Mouse (Mus musculus) midbrain, embryonic 14.5 days (tissue): ENCODE measurements at regions not wholly inside any gene's neighbourhood (a gene's known extent, or its start where the extent isn't known, plus 50 kb on each side); places are given as distances from the start of the nearest gene placed in this dataset.

Experiments used
- ATAC-seq: fragments of 200-750 bp; cut with Nextera tagmentation; 2 replicates; pipeline ENCODE4 v1.8.0; 2017; ENCODE audit warnings: moderate number of reproducible peaks, moderate library complexity; ENCODE audit not compliant: low FRiP score, low TSS enrichment
- DNase-seq: peaks from one replicate; pipeline ENCODE4 v3.0.0-alpha.2; 2015
- H3K27ac ChIP-seq: fragments of 300-500 bp; sonication (generic); replicated peaks from 2 replicates; pipeline ENCODE4 v1.5.1; 2014; ENCODE audit warnings: mild to moderate bottlenecking, low read depth, low read length, moderate library complexity
- H3K27me3 ChIP-seq: fragments of 300-500 bp; sonication (generic); 2 replicates; pipeline ENCODE4 v1.6.1; 2014; ENCODE audit warnings: low read length, control low read depth, mixed read lengths; ENCODE audit not compliant: control insufficient read depth, insufficient read depth
- H3K36me3 ChIP-seq: fragments of 300-500 bp; sonication (generic); 2 replicates; pipeline ENCODE4 v1.6.1; 2014; ENCODE audit warnings: low read length, control low read depth; ENCODE audit not compliant: control insufficient read depth, insufficient read depth
- H3K4me1 ChIP-seq: fragments of 300-500 bp; sonication (generic); 2 replicates; pipeline ENCODE4 v1.6.1; 2014; ENCODE audit warnings: mild to moderate bottlenecking, antibody characterized with exemption, low read length, control low read depth; ENCODE audit not compliant: control insufficient read depth, insufficient read depth
- H3K4me2 ChIP-seq: fragments of 300-500 bp; sonication (generic); 2 replicates; pipeline ENCODE4 v1.6.1; 2014; ENCODE audit warnings: mild to moderate bottlenecking, low read length, moderate library complexity
- H3K4me3 ChIP-seq: fragments of 300-500 bp; sonication (generic); replicated peaks from 2 replicates; pipeline ENCODE4 v1.5.1; 2014; ENCODE audit warnings: low read depth, low read length
- H3K9ac ChIP-seq: fragments of 300-500 bp; sonication (generic); replicated peaks from 2 replicates; pipeline ENCODE4 v1.6.1; 2014; ENCODE audit warnings: mild to moderate bottlenecking, low read length, moderate library complexity
- H3K9me3 ChIP-seq: fragments of 300-500 bp; sonication (generic); 2 replicates; pipeline ENCODE4 v1.6.1; 2016; ENCODE audit warnings: low read length, control low read depth, mixed read lengths; ENCODE audit not compliant: control insufficient read depth
- WGBS: fragments of 180-500 bp; shearing (Covaris S2); extraction: QIAGEN DNeasy Blood & Tissue Kit; methylation state at CpG from one replicate; pipeline ENCODE4 v1.1.7; 2014; 5-methylcytosine and 5-hydroxymethylcytosine counted together

DNA sequence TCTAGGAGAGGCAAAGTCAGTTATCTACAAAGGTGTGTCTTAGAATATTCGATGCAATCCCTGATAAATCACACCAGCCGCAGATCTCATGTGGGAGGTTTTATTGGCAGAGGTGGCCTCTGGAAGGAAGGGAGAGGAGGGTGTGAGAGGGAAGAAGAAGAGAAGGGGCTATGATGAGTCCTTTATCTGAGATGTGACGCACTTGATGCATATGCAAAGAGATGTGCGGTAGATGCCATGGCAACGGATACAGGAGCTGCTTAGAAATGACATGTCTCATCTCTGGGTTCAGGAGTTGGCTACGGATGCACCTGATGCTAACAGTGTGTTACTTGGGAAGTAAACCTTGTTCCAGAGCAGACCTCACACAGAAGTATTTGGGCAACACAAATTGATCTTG lies 718.6 kb upstream of the Gm21961 start:
- no peaks in the 10 kb centered on the region for H3K4me1 ChIP-seq
- DNase-seq, result peak; percentile 19

DNA sequence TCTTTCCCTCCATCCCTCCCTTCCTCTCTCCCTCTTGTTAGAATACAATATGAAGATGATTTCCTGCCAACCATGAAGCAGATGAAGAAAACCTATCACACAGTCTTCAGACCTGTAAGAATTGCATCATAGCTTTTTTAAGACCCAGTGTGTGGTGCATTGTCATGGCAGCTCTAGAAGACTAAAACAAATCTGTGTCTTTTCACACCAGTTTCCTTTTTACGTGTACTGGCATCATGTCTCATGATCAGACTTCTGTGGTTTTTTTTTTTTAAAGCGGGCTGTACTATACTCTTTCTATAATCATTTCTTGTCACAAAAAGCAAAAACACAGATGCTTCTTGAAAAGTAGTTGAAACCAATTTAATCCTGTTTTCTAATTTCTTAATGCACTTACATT lies 716.6 kb upstream of the Gm21961 start:
- Histone ChIP-seq H3K27me3 (no peaks in the 10 kb centered on the region), H3K4me3 (no peak overlapping the region), H3K4me2 (no peak overlapping the region), H3K27ac (no peak overlapping the region), H3K4me1 (no peaks in the 10 kb centered on the region), H3K9ac (no peak overlapping the region), H3K9me3 (no peaks in the 10 kb centered on the region), H3K36me3 (no peaks in the 10 kb centered on the region)
- no peak for ATAC-seq
- no peak for DNase-seq
- WGBS, result 85% methylated on average over 2 of the region's 2 CpGs

More for the DNA sequence above, 718.6 kb upstream of the Gm21961 start:
- no peaks in the 10 kb centered on the region for H3K9me3 ChIP-seq
- no peak overlapping the region for H3K4me3 ChIP-seq
- 75% methylated on average over 6 of the region's 6 CpGs for WGBS
- H3K27ac ChIP-seq, result no peak overlapping the region
- no peaks in the 10 kb centered on the region for H3K36me3 ChIP-seq
- H3K9ac ChIP-seq, result no peak overlapping the region
- no peak for ATAC-seq
- no peaks in the 10 kb centered on the region for H3K27me3 ChIP-seq
- no peak overlapping the region for H3K4me2 ChIP-seq

DNA sequence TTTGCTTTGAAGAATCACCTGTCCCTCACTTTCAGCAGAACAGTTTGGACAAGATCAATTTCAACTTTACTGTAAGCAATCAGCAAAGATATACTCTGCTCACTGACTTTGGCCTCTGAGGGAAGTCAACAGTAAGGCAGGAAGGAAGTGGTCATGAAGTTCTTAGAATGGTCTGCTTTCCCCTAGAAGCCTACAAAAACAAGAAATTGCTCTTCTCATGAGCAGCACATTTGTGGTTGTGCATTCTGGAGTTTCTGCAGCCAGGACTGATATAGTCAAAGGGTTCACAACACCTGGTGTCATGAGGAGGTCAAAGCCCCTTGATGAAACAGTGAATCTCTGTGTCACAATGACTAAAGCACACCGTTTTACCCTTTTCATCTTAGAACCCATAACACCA lies 712.4 kb upstream of the Gm21961 start:
- H3K27ac ChIP-seq, result no peak overlapping the region
- no peak for DNase-seq
- no peaks in the 10 kb centered on the region for H3K9me3 ChIP-seq
- no peaks in the 10 kb centered on the region for H3K4me1 ChIP-seq
- 78% methylated on average over 1 of the region's 1 CpGs for whole genome bisulfite sequencing
- H3K4me3 ChIP-seq, result no peak overlapping the region
- ATAC-seq, result no peak
- no peaks in the 10 kb centered on the region for H3K27me3 ChIP-seq
- H3K9ac ChIP-seq, result no peak overlapping the region
- H3K36me3 ChIP-seq, result no peaks in the 10 kb centered on the region
- no peak overlapping the region for H3K4me2 ChIP-seq

DNA sequence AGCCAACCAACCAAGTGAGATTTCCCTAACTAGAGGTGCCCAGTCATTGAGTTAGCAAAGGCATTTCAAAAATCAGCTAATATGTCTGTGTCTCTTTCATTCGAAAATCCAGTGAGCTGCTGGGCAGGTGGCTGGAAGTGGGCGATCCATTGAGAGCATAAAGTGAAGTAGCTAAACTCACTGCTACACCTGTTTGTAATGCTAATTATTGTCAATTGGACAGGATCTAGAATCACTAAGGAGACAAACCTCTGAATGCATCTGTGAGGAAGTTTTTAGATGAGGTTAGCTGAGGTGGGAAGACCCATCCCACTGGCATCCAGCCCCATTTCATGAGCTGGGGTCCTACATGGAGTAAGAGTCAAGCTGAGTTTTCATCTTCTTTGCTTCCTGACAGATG lies 711.6 kb upstream of the Gm21961 start:
- Histone ChIP-seq H3K27ac (no peak overlapping the region), H3K27me3 (no peaks in the 10 kb centered on the region), H3K9me3 (no peaks in the 10 kb centered on the region), H3K4me1 (no peaks in the 10 kb centered on the region), H3K9ac (no peak overlapping the region), H3K4me2 (no peak overlapping the region), H3K36me3 (no peaks in the 10 kb centered on the region), H3K4me3 (no peak overlapping the region)
- DNase-seq (no peak), ATAC-seq (no peak)
- 89% methylated on average over 2 of the region's 2 CpGs for WGBS

DNA sequence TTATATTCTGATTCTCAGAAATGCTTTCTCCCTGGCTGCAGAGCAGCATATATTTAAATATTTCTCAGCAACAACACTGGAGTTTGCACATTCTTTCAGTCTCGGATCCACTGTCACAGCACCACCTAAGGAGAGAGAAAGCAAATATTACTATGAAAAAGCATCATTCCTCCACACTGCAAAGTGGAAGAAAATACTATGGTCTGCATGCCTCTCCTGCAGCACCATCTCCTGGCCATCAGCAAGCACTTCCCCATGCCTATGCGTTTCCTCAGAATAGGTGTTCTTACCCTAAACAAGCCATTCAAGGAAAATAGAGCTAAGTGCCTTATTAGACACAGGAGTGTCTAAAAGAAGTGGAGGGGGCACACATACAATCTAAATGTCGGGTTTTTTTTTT lies 688.9 kb upstream of the Gm21961 start:
- 56% methylated on average over 3 of the region's 3 CpGs for WGBS
- no peaks in the 10 kb centered on the region for H3K4me1 ChIP-seq
- no peak overlapping the region for H3K9ac ChIP-seq
- H3K4me3 ChIP-seq, result no peak overlapping the region
- no peak overlapping the region for H3K4me2 ChIP-seq
- H3K27me3 ChIP-seq, result no peaks in the 10 kb centered on the region
- ATAC-seq (peak; percentile 63; the same call in 1 of the 2 replicates), DNase-seq (peak; percentile 81)
- no peaks in the 10 kb centered on the region for H3K36me3 ChIP-seq
- H3K27ac ChIP-seq, result no peak overlapping the region
- no peaks in the 10 kb centered on the region for H3K9me3 ChIP-seq

DNA sequence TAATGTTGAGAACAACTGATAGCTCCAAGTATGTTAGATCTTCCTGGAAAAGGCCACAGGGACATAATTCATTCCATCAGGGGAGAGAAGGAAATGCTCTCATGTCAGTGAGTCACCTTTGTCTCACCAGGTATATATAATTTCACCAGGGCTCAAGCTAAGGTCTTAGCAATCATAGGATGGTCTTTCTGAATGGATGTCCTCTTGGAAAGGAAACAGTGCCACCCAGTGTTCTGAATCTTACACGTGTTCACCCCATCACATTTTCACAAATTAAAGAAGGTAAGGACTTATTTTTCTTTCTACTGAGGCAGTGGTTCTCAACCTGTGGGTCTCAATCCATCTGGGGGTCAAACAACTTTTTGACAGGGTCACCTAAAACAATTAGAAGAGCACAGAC lies 686.8 kb upstream of the Gm21961 start:
- H3K4me1 ChIP-seq, result no peaks in the 10 kb centered on the region
- H3K9ac ChIP-seq, result no peak overlapping the region
- H3K27me3 ChIP-seq, result no peaks in the 10 kb centered on the region
- H3K27ac ChIP-seq, result no peak overlapping the region
- H3K36me3 ChIP-seq, result no peaks in the 10 kb centered on the region
- ATAC-seq (no peak), DNase-seq (peak; percentile 79)
- H3K4me3 ChIP-seq, result no peak overlapping the region
- H3K9me3 ChIP-seq, result no peaks in the 10 kb centered on the region
- no peak overlapping the region for H3K4me2 ChIP-seq
- 18% methylated on average over 1 of the region's 1 CpGs for WGBS

DNA sequence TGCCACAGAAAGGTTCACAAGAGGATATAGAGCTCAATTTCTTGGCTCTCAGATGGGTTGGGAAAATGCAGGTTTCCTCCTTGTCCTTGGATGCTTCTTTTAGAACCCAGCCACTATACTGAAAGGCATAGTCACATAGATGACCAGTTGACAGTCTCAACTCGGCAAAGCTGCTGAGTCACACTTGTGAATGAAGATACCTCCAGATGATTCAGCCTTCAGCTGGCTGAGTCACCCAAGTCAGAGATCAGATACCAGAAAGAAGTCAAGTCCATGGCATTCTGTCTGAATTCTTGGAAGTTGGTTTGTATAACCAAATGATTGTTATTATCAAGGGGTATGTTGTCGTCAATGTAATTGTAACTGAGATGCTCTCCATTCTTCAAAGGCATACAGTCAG lies 683.9 kb upstream of the Gm21961 start:
- Histone ChIP-seq H3K9me3 (no peaks in the 10 kb centered on the region), H3K27ac (no peak overlapping the region), H3K9ac (no peak overlapping the region), H3K4me3 (no peak overlapping the region), H3K4me1 (no peaks in the 10 kb centered on the region), H3K27me3 (no peaks in the 10 kb centered on the region), H3K36me3 (no peaks in the 10 kb centered on the region), H3K4me2 (no peak overlapping the region)
- 97% methylated on average over 2 of the region's 2 CpGs for WGBS
- no peak for ATAC-seq
- DNase-seq, result no peak
